Mouse (Mus musculus) heart, postnatal 0 days (tissue): ENCODE data around the gene Lrrc4. TPM values are rescaled to one million over a fixed set of nuclear protein-coding genes. Genes with fewer than 3 reads are reported as not detected.
A peak's percentile ranks its signal among the peaks of the same experiment; 100 is the strongest.

Experiments used
- ATAC-seq: fragments of 200-750 bp; cut with Nextera tagmentation; 2 replicates; pipeline ENCODE4 v1.8.0; 2017; ENCODE audit warnings: low read depth, moderate number of reproducible peaks, moderate library complexity; ENCODE audit not compliant: insufficient read depth
- DNase-seq: peaks from one replicate; pipeline ENCODE4 v3.0.0-alpha.2; 2016; ENCODE audit warnings: low spot score
- H3K27ac ChIP-seq: fragments of 300-500 bp; sonication (generic); 2 replicates; pipeline ENCODE4 v1.5.1; 2014; ENCODE audit warnings: low read depth, mild to moderate bottlenecking
- H3K27me3 ChIP-seq: fragments of 300-500 bp; sonication (generic); 2 replicates; pipeline ENCODE4 v1.6.1; 2014; ENCODE audit warnings: low read length, mixed read lengths; ENCODE audit not compliant: control insufficient read depth, insufficient read depth
- H3K36me3 ChIP-seq: fragments of 300-500 bp; sonication (generic); replicated peaks from 2 replicates; pipeline ENCODE4 v1.6.1; 2014; ENCODE audit warnings: low read length, mixed read lengths; ENCODE audit not compliant: control insufficient read depth, insufficient read depth
- H3K4me1 ChIP-seq: fragments of 300-500 bp; sonication (generic); 2 replicates; pipeline ENCODE4 v1.6.1; 2014; ENCODE audit warnings: antibody characterized with exemption; ENCODE audit not compliant: control insufficient read depth, insufficient read depth
- H3K4me2 ChIP-seq: fragments of 300-500 bp; sonication (generic); 2 replicates; pipeline ENCODE4 v1.6.1; 2014; ENCODE audit warnings: low read depth, mild to moderate bottlenecking, low read length, moderate library complexity
- H3K4me3 ChIP-seq: fragments of 300-500 bp; sonication (generic); 2 replicates; pipeline ENCODE4 v1.5.1; 2014; ENCODE audit warnings: low read depth, low read length
- H3K9ac ChIP-seq: fragments of 300-500 bp; sonication (generic); replicated peaks from 2 replicates; pipeline ENCODE4 v1.6.1; 2014; ENCODE audit warnings: low read depth, low read length, mixed read lengths
- H3K9me3 ChIP-seq: fragments of 300-500 bp; sonication (generic); replicated peaks from 2 replicates; pipeline ENCODE4 v1.6.1; 2016; ENCODE audit warnings: low read length; ENCODE audit not compliant: control insufficient read depth
- CTCF ChIP-seq: IDR thresholded peaks from 2 replicates; pipeline ENCODE4 v1.5.1; 2016; ENCODE audit warnings: antibody characterized with exemption, control low read depth, low read depth
- EP300 ChIP-seq: IDR thresholded peaks from 2 replicates; pipeline ENCODE4 v1.6.1; 2016; ENCODE audit warnings: antibody characterized with exemption, low read depth
- WGBS: fragments of 180-500 bp; shearing (Covaris S2); extraction: QIAGEN DNeasy Blood & Tissue Kit; methylation state at CpG from one replicate; pipeline ENCODE4 v1.1.7; 2014; 5-methylcytosine and 5-hydroxymethylcytosine counted together
- polyA plus RNA-seq: library from polyadenylated mRNA; unstranded; fragments of >200 nt; fragmentation: Nextera tagmentation; extraction: Ambion mirVana; gene quantifications from 2 replicates; pipeline ENCODE4 v1.2.1, GENCODE M21; 2015
- total RNA-seq: library from RNA; depleted of rRNA; stranded (reverse); fragments of >200 nt; gene quantifications from 2 replicates; pipeline ENCODE4 v1.2.3, GENCODE M21; 2014; ENCODE audit warnings: low replicate concordance

The Lrrc4 gene
- total and polyA plus RNA-seq, 2 experiments from 2014 or later = 0.12 to 1.8 TPM

DNA sequence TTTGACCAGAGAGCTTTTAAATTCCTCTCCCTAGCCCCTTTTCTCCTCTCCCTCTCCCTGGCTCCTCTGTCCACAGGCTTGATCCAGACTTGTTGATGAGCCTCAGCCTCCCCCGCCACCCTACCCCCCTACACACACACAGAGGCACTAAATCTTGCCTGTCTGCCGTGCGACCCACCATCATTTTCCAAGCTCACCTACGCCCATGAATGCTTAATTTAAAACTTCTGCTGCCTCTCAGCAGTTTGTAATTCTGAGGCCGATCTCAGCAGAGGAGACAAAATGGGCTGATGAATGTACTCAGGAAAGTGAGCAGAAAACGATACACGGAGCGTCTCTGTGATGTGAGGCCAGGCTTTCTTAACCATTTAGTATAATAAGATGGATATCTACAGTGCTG lies 23.1 kb upstream of the Lrrc4 start:
- H3K4me3 ChIP-seq = no peak overlapping the region
- H3K36me3 ChIP-seq = no peaks in the 10 kb centered on the region
- H3K4me2 ChIP-seq = no peak overlapping the region
- 84% methylated on average over 8 of the region's 8 CpGs for WGBS
- ATAC-seq = no peak
- no peaks in the 10 kb centered on the region for H3K9me3 ChIP-seq
- H3K27me3 ChIP-seq = no peaks in the 10 kb centered on the region
- no peak for TF ChIP-seq EP300
- no peak for TF ChIP-seq CTCF
- no peak overlapping the region for H3K9ac ChIP-seq
- H3K4me1 ChIP-seq = peaks cover 10% of the 10 kb centered on the region; the same call in 1 of the 2 replicates
- DNase-seq = no peak
- no peak overlapping the region for H3K27ac ChIP-seq

DNA sequence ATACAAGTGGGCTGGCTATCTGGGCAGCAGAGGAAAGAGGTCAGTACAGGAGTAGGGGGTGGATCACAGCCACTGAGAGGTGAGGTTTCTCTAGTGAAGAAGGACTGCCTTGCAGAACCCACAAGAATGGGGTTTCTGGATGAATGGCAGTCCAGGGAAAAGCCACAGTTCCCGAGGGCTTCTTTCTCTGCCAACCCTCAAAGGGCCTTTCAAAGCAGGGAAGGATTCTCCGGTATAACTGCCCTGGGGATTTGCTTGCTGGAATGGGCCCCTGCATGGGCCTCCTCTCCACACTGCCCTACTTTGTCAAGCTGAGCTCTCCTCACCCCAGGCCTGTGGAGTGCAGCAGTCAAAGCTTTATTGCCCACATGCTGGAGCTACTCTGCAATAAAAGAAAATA lies 22.1 kb upstream of the Lrrc4 start:
- Histone ChIP-seq H3K4me2 (no peak overlapping the region), H3K27me3 (no peaks in the 10 kb centered on the region), H3K4me1 (peaks cover 18% of the 10 kb centered on the region), H3K27ac (no peak overlapping the region), H3K9me3 (no peaks in the 10 kb centered on the region), H3K9ac (no peak overlapping the region), H3K36me3 (no peaks in the 10 kb centered on the region), H3K4me3 (no peak overlapping the region)
- 37% methylated on average over 2 of the region's 2 CpGs for WGBS
- ATAC-seq (no peak), DNase-seq (no peak)
- TF ChIP-seq CTCF (no peak), EP300 (no peak)

DNA sequence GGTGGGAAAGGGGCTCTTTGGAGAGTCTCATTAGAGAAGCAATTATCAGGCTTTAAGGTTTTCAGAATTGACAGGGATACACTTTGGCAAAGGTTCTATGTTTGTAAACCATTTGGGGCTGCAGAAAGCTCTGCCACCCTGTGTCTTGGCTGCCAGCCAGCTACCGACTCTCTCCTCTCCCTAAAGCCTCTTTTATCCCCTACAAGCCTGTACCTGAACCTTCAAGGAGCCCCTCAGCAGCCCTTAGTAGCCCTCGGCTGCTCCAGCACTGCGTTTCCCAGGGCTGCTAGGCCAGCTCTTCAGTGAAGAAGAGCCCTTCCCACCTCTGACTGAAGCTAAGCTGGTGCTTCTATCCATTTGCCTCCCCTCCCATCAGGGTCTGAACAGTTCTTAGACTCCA lies 21.6 kb upstream of the Lrrc4 start:
- Histone ChIP-seq H3K4me2 (no peak overlapping the region), H3K27ac (no peak overlapping the region), H3K4me3 (no peak overlapping the region), H3K9me3 (no peaks in the 10 kb centered on the region), H3K36me3 (no peaks in the 10 kb centered on the region), H3K9ac (no peak overlapping the region), H3K27me3 (no peaks in the 10 kb centered on the region), H3K4me1 (peaks cover 18% of the 10 kb centered on the region)
- no peak for TF ChIP-seq CTCF
- TF ChIP-seq EP300 = no peak
- DNase-seq = no peak
- no peak for ATAC-seq
- WGBS = 31% methylated on average over 3 of the region's 3 CpGs

DNA sequence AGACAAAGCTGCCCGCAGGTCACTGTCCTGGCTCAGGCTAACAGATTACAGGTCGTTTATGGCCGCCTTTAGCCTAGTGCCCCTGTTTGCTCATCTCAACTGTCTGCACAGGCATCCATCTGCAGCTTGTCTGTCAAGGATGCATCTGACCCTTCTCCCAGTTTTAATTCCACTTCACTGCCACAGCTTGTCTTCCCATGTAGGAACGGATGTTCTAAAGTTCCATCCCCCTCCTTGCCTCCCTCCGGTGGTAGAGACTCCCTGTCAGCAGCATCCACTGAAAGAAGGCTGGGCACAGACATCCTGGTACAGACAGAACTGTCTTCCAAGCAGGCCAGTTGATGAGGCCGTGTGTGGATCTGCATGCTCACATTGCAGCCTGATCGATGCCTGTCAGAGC lies 20.8 kb upstream of the Lrrc4 start:
- no peaks in the 10 kb centered on the region for H3K9me3 ChIP-seq
- 73% methylated on average over 7 of the region's 7 CpGs for WGBS
- H3K27me3 ChIP-seq = no peaks in the 10 kb centered on the region
- H3K4me2 ChIP-seq = no peak overlapping the region
- no peak overlapping the region for H3K9ac ChIP-seq
- H3K36me3 ChIP-seq = no peaks in the 10 kb centered on the region
- no peak overlapping the region for H3K27ac ChIP-seq
- H3K4me1 ChIP-seq = peaks cover 18% of the 10 kb centered on the region
- TF ChIP-seq CTCF (no peak), EP300 (no peak)
- no peak for ATAC-seq
- no peak for DNase-seq
- H3K4me3 ChIP-seq = no peak overlapping the region

DNA sequence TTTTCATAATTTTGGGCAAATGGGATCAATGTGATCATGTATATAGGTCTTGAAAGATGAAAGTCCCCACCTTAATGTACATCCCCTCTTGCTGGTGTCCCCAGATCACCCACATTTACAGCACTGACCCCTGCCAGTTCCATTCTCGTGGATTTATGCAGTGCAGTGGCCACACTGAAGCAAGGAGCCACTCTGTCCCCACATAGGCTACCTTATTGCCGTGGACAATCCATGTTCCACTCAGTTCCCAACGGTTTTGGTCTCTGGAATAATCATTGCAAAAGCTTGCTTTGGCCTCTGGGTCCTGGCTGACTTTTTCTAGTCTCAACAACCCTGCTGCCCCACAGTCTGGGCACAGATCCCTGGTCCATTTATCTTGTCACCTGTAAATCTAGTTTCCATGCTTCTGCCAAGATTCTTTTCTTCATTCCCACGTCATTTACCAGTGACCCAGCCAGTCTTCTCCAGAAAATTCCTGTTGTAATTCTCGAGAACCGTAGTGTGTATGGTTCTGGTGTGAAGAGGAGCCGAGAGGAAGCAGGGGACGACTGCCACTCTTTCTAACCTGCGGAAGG lies 18.9 kb upstream of the Lrrc4 start:
- Histone ChIP-seq H3K4me1 (peaks cover 18% of the 10 kb centered on the region), H3K36me3 (no peaks in the 10 kb centered on the region), H3K9me3 (no peaks in the 10 kb centered on the region), H3K27me3 (no peaks in the 10 kb centered on the region), H3K9ac (no peak overlapping the region), H3K4me3 (no peak overlapping the region), H3K4me2 (no peak overlapping the region), H3K27ac (no peak overlapping the region)
- WGBS = 82% methylated on average over 9 of the region's 9 CpGs
- DNase-seq (no peak), ATAC-seq (no peak)
- no peak for TF ChIP-seq CTCF
- no peak for TF ChIP-seq EP300

DNA sequence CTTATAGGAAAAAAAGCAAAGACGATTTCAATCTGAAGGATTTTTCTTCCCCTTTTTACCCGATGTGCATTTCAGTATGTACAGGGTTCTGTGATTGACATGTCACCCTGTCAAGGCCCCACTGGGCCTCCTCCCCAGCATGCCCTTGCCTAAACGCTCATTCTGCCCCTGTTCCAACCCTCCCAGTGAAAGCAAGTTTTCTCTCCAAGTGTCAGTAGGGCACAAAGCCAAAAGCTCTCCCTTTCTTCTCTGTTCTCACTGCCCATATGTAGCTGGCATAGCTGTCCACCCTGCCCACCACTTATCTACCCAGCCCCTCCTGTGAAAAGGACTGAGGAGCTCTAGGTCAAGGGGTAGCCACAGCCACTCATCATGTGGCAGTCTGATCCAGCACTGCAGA lies 17.8 kb upstream of the Lrrc4 start:
- Histone ChIP-seq H3K4me3 (no peak overlapping the region), H3K27me3 (no peaks in the 10 kb centered on the region), H3K4me1 (peaks cover 18% of the 10 kb centered on the region), H3K36me3 (no peaks in the 10 kb centered on the region), H3K9ac (no peak overlapping the region), H3K27ac (no peak overlapping the region), H3K4me2 (no peak overlapping the region), H3K9me3 (no peaks in the 10 kb centered on the region)
- no peak for DNase-seq
- 0 out of 2 replicates have a peak, but pooled peaks have one; percentile 42 for ATAC-seq
- 33% methylated on average over 3 of the region's 3 CpGs for WGBS
- TF ChIP-seq EP300 (no peak), CTCF (no peak)
